In genomic region chr6:15625910-15626564, GRCm38 (mm10) we compare ENCODE assay signal across 16 mouse cellular contexts.
DNase-seq lines count a peak whose midpoint lies in the region; ATAC-seq and TF ChIP-seq lines count a peak whose summit lies in the region.
"Had no signal": no experiment of that assay in that cellular context is flagged by ENCODE, and none has a peak within 500 bp of the region (broad histone marks: within the 10 kb centered on the region; RNA-seq: fewer than 3 reads in every experiment).

No protein-coding gene starts in this region.

- no peak for TF ChIP-seq CTCF in MEL (IDR thresholded peaks at IDR 0.05 in 2 of 3, conservative IDR thresholded peaks at IDR 0.05 in 1 of 3; ENCODE audit: control insufficient read depth in 1 of 3, insufficient read depth in 1 of 3, low read depth in 2 of 3, low read length in 3 of 3, poor library complexity in 1 of 3, severe bottlenecking in 1 of 3)
- no peak for TF ChIP-seq CTCF in thymus, adult 2 months (IDR thresholded peaks at IDR 0.05; ENCODE audit: borderline replicate concordance, control insufficient read depth, extremely low read depth, insufficient read depth, low read length, poor library complexity)
- TF ChIP-seq CTCF in hindbrain, postnatal 0 days (IDR thresholded peaks at IDR 0.05; ENCODE audit: low read depth): no peak

- H3K27me3 ChIP-seq in MEL (ENCODE audit: control insufficient read depth in 1 of 2, insufficient read depth in 2 of 2, low read length in 2 of 2): no peaks in the 10 kb centered on the region
- no peaks in the 10 kb centered on the region for H3K27me3 ChIP-seq in thymus, adult 2 months (ENCODE audit: control insufficient read depth, insufficient read depth, low read length)
- H3K27me3 ChIP-seq in hindbrain, postnatal 0 days (ENCODE audit: insufficient read depth, low read length): no peaks in the 10 kb centered on the region
- H3K27me3 ChIP-seq: neural tube, embryonic 15.5 days had no signal

- no peak for ATAC-seq in hindbrain, postnatal 0 days
- ATAC-seq: intestine, embryonic 16.5 days had no signal

- H3K4me2 ChIP-seq in hindbrain, postnatal 0 days (ENCODE audit: low read depth, low read length): no peak overlapping the region
- H3K4me2 ChIP-seq: neural tube, embryonic 15.5 days had no signal

- no peak for TF ChIP-seq EP300 in MEL (IDR thresholded peaks at IDR 0.05; ENCODE audit: low read depth in 1 of 2, low read length in 2 of 2)

- no peaks in the 10 kb centered on the region for H3K4me1 ChIP-seq in MEL (ENCODE audit: control insufficient read depth in 1 of 2, insufficient read depth in 2 of 2, low read length in 2 of 2)
- H3K4me1 ChIP-seq in thymus, adult 2 months (replicated peaks; ENCODE audit: control insufficient read depth, insufficient read depth, low read length): no peaks in the 10 kb centered on the region
- no peaks in the 10 kb centered on the region for H3K4me1 ChIP-seq in hindbrain, postnatal 0 days (ENCODE audit: insufficient read depth, low read length)
- H3K4me1 ChIP-seq: neural tube, embryonic 15.5 days had no signal

- peak; percentile 22 for DNase-seq in lung, postnatal 36 days
- no peak for DNase-seq in lung, postnatal 14 days
- peak; percentile 1 for DNase-seq in MEL (ENCODE audit: low read depth, low spot score)
- no peak for DNase-seq in thymus, adult 2 months
- no peak for DNase-seq in testis, postnatal 10 days (ENCODE audit: low spot score)
- no peak for DNase-seq in hindbrain, postnatal 0 days (ENCODE audit: low spot score)
- DNase-seq: cerebellum, adult 8-10 months; heart, postnatal 4 days; kidney, postnatal 25 days; layer of hippocampus, postnatal 36 days; left cerebral cortex, postnatal 4 days; lung, postnatal 10 days had no signal

- WGBS in macrophage (ENCODE audit: missing documents): 4% methylated on average over 2 of the region's 3 CpGs
- WGBS in thymus, adult 2 months: 24% methylated on average over 3 of the region's 3 CpGs
- 83% methylated on average over 3 of the region's 3 CpGs for WGBS in hindbrain, postnatal 0 days

- H3K9ac ChIP-seq in MEL (ENCODE audit: control insufficient read depth, low read depth, low read length, poor library complexity, severe bottlenecking): no peak overlapping the region
- H3K9ac ChIP-seq in hindbrain, postnatal 0 days (replicated peaks; ENCODE audit: low read length): no peak overlapping the region
- H3K9ac ChIP-seq: liver, embryonic 14.5 days; neural tube, embryonic 15.5 days had no signal

- H3K9me3 ChIP-seq in MEL (replicated peaks; ENCODE audit: insufficient read depth, low read length): no peaks in the 10 kb centered on the region
- H3K9me3 ChIP-seq in hindbrain, postnatal 0 days (ENCODE audit: low read length): no peaks in the 10 kb centered on the region
- H3K9me3 ChIP-seq: neural tube, embryonic 15.5 days had no signal

- TF ChIP-seq POLR2A in MEL (IDR thresholded peaks at IDR 0.05; ENCODE audit: control insufficient read depth in 1 of 2, insufficient read depth in 1 of 2, low read depth in 1 of 2, low read length in 2 of 2, poor library complexity in 1 of 2): no peak
- no peak for TF ChIP-seq POLR2A in thymus, adult 2 months (IDR thresholded peaks at IDR 0.05; ENCODE audit: control insufficient read depth, extremely low read depth, insufficient read depth, low read length, poor library complexity)

- H3K27ac ChIP-seq in MEL (ENCODE audit: control insufficient read depth, low read depth, low read length) (no peak overlapping the region), macrophage (no peak overlapping the region)
- H3K27ac ChIP-seq in thymus, adult 2 months (ENCODE audit: control insufficient read depth, insufficient read depth, low read length): no peak overlapping the region
- H3K27ac ChIP-seq in hindbrain, postnatal 0 days: no peak overlapping the region
- H3K27ac ChIP-seq: liver, embryonic 14.5 days; neural tube, embryonic 15.5 days had no signal

- no peaks in the 10 kb centered on the region for H3K36me3 ChIP-seq in MEL (ENCODE audit: control insufficient read depth in 1 of 2, insufficient read depth in 2 of 2, low read length in 2 of 2)
- H3K36me3 ChIP-seq in macrophage (ENCODE audit: inconsistent target): no peaks in the 10 kb centered on the region
- H3K36me3 ChIP-seq in thymus, adult 2 months (ENCODE audit: control insufficient read depth, insufficient read depth, low read length): no peaks in the 10 kb centered on the region
- H3K36me3 ChIP-seq in hindbrain, postnatal 0 days (ENCODE audit: insufficient read depth, low read length): no peaks in the 10 kb centered on the region
- H3K36me3 ChIP-seq: neural tube, embryonic 15.5 days had no signal

- H3K4me3 ChIP-seq in MEL (ENCODE audit: control insufficient read depth in 1 of 2, insufficient read depth in 1 of 2, low read depth in 2 of 2, low read length in 2 of 2) (no peak overlapping the region), macrophage (ENCODE audit: inconsistent target) (peak overlapping the region; percentile 7; the same call in 1 of the 2 replicates)
- H3K4me3 ChIP-seq in thymus, adult 2 months (ENCODE audit: control insufficient read depth, insufficient read depth, low read length): no peak overlapping the region
- no peak overlapping the region for H3K4me3 ChIP-seq in hindbrain, postnatal 0 days (ENCODE audit: low read length)
- H3K4me3 ChIP-seq: neural tube, embryonic 15.5 days had no signal

- H3K79me2 ChIP-seq in MEL (ENCODE audit: control insufficient read depth, insufficient read depth, low read length, poor library complexity) (no peaks in the 10 kb centered on the region), macrophage (ENCODE audit: inconsistent target) (no peaks in the 10 kb centered on the region)

- no peak for TF ChIP-seq RAD21 in MEL (IDR thresholded peaks at IDR 0.05; ENCODE audit: low read depth, low read length)

TF ChIP-seq in MEL, 35 proteins besides CTCF, POLR2A, EP300 and RAD21:
- no peak for TF ChIP-seq MYB (IDR thresholded peaks at IDR 0.05; ENCODE audit: low read depth, low read length)
- TF ChIP-seq GATA1 (IDR thresholded peaks at IDR 0.05; ENCODE audit: low read depth, low read length): no peak
- no peak for TF ChIP-seq ZKSCAN1 (IDR thresholded peaks at IDR 0.05; ENCODE audit: low read depth, low read length)
- TF ChIP-seq ELF1 (IDR thresholded peaks at IDR 0.05; ENCODE audit: low read depth, low read length): no peak
- no peak for TF ChIP-seq MAZ (IDR thresholded peaks at IDR 0.05; ENCODE audit: low read depth, low read length)
- TF ChIP-seq CHD1 (IDR thresholded peaks at IDR 0.05; ENCODE audit: low read depth, low read length): no peak
- no peak for TF ChIP-seq ZNF384 (IDR thresholded peaks at IDR 0.05; ENCODE audit: low read depth, low read length)
- TF ChIP-seq HCFC1 (IDR thresholded peaks at IDR 0.05; ENCODE audit: low read depth, low read length): no peak
- TF ChIP-seq MEF2A (IDR thresholded peaks at IDR 0.05; ENCODE audit: extremely low read depth, insufficient replicate concordance, low read depth, low read length, poor library complexity, severe bottlenecking): no peak
- no peak for TF ChIP-seq TBP (IDR thresholded peaks at IDR 0.05; ENCODE audit: low read depth, low read length)
- TF ChIP-seq MXI1 (IDR thresholded peaks at IDR 0.05; ENCODE audit: low read depth, low read length): no peak
- no peak for TF ChIP-seq UBTF (IDR thresholded peaks at IDR 0.05; ENCODE audit: borderline replicate concordance, insufficient read depth, low read depth, low read length)
- TF ChIP-seq MYC (IDR thresholded peaks at IDR 0.05; ENCODE audit: low read depth, low read length): no peak

Comparison
In these comparisons a context has a peak if more than half of its experiments do, and no peak if none do; other contexts are left out.
1. DNase-seq: peak in lung, postnatal 36 days (single experiment) and MEL (single experiment); none in lung, postnatal 14 days (single experiment), thymus, adult 2 months (single experiment), testis, postnatal 10 days (single experiment) and hindbrain, postnatal 0 days (single experiment).